Mouse (Mus musculus) small intestine, adult 10 weeks (tissue): ENCODE measurements around the gene Xpr1. TPM values are rescaled to one million over a fixed set of nuclear protein-coding genes. Genes with fewer than 3 reads are reported as not detected.

Source experiments
- polyA plus RNA-seq: library from polyadenylated mRNA; stranded (reverse); fragments of 350-450 nt; fragmentation: Illumina TruSeq; extraction: RNeasy Lipid Tissue Mini Kit (QIAGEN cat#74804); gene quantifications from one replicate; pipeline ENCODE4 v1.2.3, GENCODE M21; 2014; ENCODE audit warnings: low replicate concordance

The Xpr1 gene
- 58.6 TPM for polyA plus RNA-seq

DNA sequence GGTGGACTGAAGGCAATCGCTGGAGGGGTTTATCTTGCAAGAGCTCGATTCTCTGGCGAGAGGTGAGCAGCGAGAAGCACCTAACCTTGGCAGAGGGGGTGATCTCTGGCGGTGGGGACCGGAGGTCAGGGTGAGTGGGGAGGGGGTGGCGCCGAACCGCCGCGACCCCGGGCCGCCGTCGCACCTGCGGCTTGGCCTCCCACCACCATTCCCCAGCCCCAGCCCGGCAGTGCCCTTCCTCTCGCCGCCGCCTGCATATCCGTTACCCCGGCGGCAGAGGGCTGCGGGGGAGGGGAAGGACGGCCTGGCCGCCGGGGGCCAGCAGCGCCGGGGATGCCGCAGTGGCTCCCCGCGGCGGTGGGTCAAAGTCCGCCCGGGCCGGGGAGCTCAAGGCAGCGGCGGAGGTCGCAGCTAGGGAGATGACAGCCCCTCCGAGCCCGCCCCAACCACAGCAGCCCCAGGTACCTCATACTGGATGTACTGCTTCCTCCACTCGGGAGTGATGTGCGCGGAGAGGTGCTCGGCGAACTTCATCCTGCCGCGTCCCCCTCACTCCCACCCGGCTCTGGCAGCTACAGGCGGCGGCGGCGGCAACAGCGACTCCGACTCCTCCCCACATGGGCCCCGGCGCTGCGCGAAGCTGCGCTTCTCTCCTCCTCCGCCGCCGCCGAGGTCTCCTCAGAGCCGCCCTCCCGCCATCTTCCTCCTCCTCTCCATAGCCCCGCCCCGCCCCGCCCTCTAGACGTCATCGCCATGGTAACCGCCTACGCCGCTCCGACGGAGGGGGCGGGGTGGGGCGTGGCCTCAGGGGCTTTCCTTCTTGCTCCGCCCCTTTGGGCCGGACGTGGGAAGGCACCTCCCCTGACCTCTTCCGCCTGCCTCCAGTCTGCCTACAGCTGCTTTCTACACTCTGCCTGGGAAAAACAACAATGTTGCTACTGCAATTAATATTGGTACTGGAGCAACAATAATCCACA lies at the start of gene Xpr1:
TSS of gene Xpr1 (minus strand) at position 715 of the 977 bp plus-strand sequence.

GRCm38 (mm10) chr1:155243797-155244770 lies 173.1 kb downstream of the Xpr1 start, which contains the start of gene BC034090:
TSS of gene BC034090 (minus strand) at chr1:155244444.

Other genes with a start within 250 kb of the Xpr1 start
- 0.56 TPM for gene BC034090, start 173.0 kb downstream of the Xpr1 start, polyA plus RNA-seq
- gene Acbd6, start 140.7 kb upstream of the Xpr1 start, polyA plus RNA-seq = 18.7 TPM